Mouse (Mus musculus) T-helper 17 cell (primary cell): Measurements from ENCODE around the gene Ikzf2.

Source experiments
- in situ Hi-C, 2 experiments: fragments of 300-600 bp; cut with MboI, MseI; formaldehyde crosslinking; loops; 1 replicate in 1 of 2; 2 replicates in 1 of 2; pipeline ENCODE4 v1.15.1; 2025; ENCODE audit warnings: high pct_unique_total_duplicates in 2 of 2

The Ikzf2 gene

GRCm38 (mm10) chr1:69599074-69599772 lies 87.8 kb downstream of the Ikzf2 start:
- in situ Hi-C loops: no loop called here

- in situ Hi-C loops: no loop called here
Measured at GRCm38 (mm10) chr1:69591889-69592288, 95.2 kb downstream of the Ikzf2 start.

GRCm38 (mm10) chr1:69591328-69591801 lies 95.7 kb downstream of the Ikzf2 start:
- in situ Hi-C loops: no loop called here

GRCm38 (mm10) chr1:69585546-69585945 lies 101.5 kb downstream of the Ikzf2 start:
- in situ Hi-C loops: no loop called here

- in situ Hi-C loops: no loop called here
Measured at GRCm38 (mm10) chr1:69583932-69584659, 102.9 kb downstream of the Ikzf2 start.

- in situ Hi-C loops: no loop called here
Measured at GRCm38 (mm10) chr1:69578917-69579316, 108.1 kb downstream of the Ikzf2 start.

- in situ Hi-C loops: no loop called here
Measured at GRCm38 (mm10) chr1:69559443-69560090, 127.5 kb downstream of the Ikzf2 start.

GRCm38 (mm10) chr1:69555636-69556151 lies 131.4 kb downstream of the Ikzf2 start:
- in situ Hi-C loops: no loop called here

- in situ Hi-C loops: loop anchor here (5.0 kb wide), 1 partner anchor 137 kb away; the partner anchor contains the start of gene Ikzf2 (in 2 of the 2)
Measured at GRCm38 (mm10) chr1:69549987-69550386, 137.1 kb downstream of the Ikzf2 start.

GRCm38 (mm10) chr1:69545885-69546253 lies 141.2 kb downstream of the Ikzf2 start:
- in situ Hi-C loops: loop anchor here (5.0 kb wide), 1 partner anchor 141 kb away; the partner anchor contains the start of gene Ikzf2 (in 2 of the 2)

- in situ Hi-C loops: loop anchor here (5.0 kb wide), 1 partner anchor 142 kb away; the partner anchor contains the start of gene Ikzf2 (in 2 of the 2)
Measured at GRCm38 (mm10) chr1:69545217-69545884, 141.7 kb downstream of the Ikzf2 start.

- in situ Hi-C loops: no loop called here
Measured at GRCm38 (mm10) chr1:69543774-69544597, 143.1 kb downstream of the Ikzf2 start.

GRCm38 (mm10) chr1:69542546-69542945 lies 144.5 kb downstream of the Ikzf2 start:
- in situ Hi-C loops: no loop called here

GRCm38 (mm10) chr1:69538663-69539062 lies 148.4 kb downstream of the Ikzf2 start:
- in situ Hi-C loops: no loop called here

GRCm38 (mm10) chr1:69537619-69538018 lies 149.4 kb downstream of the Ikzf2 start:
- in situ Hi-C loops: no loop called here

GRCm38 (mm10) chr1:69535507-69535906 lies 151.5 kb downstream of the Ikzf2 start:
- in situ Hi-C loops: no loop called here

GRCm38 (mm10) chr1:69533048-69533447 lies 154.0 kb downstream of the Ikzf2 start:
- in situ Hi-C loops: no loop called here

GRCm38 (mm10) chr1:69528696-69529095 lies 158.3 kb downstream of the Ikzf2 start:
- in situ Hi-C loops: no loop called here

GRCm38 (mm10) chr1:69521656-69522055 lies 165.4 kb downstream of the Ikzf2 start:
- in situ Hi-C loops: no loop called here

- in situ Hi-C loops: no loop called here
Measured at GRCm38 (mm10) chr1:69519356-69519755, 167.7 kb downstream of the Ikzf2 start.
